Mouse (Mus musculus) forebrain, embryonic 16.5 days (tissue): ENCODE results near the gene Mapk8ip1. TPM values are rescaled to one million over a fixed set of nuclear protein-coding genes. Genes with fewer than 3 reads are reported as not detected.

Experiments used
- ATAC-seq: fragments of 200-750 bp; cut with Nextera tagmentation; 2 replicates; pipeline ENCODE4 v1.8.0; 2017; ENCODE audit warnings: mild to moderate bottlenecking, moderate library complexity
- H3K27ac ChIP-seq: fragments of 300-500 bp; sonication (generic); 2 replicates; pipeline ENCODE4 v1.5.1; 2014; ENCODE audit warnings: low read length, control low read depth
- H3K27me3 ChIP-seq: fragments of 300-500 bp; sonication (generic); replicated peaks from 2 replicates; pipeline ENCODE4 v1.6.1; 2014; ENCODE audit warnings: low read length; ENCODE audit not compliant: control insufficient read depth, insufficient read depth
- H3K36me3 ChIP-seq: fragments of 300-500 bp; sonication (generic); 2 replicates; pipeline ENCODE4 v1.6.1; 2014; ENCODE audit not compliant: control insufficient read depth, insufficient read depth
- H3K4me1 ChIP-seq: fragments of 300-500 bp; sonication (generic); replicated peaks from 2 replicates; pipeline ENCODE4 v1.6.1; 2014; ENCODE audit warnings: low read length; ENCODE audit not compliant: control insufficient read depth, insufficient read depth
- H3K4me2 ChIP-seq: fragments of 300-500 bp; sonication (generic); 2 replicates; pipeline ENCODE4 v1.6.1; 2014; ENCODE audit warnings: mild to moderate bottlenecking, low read length, control low read depth
- H3K4me3 ChIP-seq: fragments of 300-500 bp; sonication (generic); replicated peaks from 2 replicates; pipeline ENCODE4 v1.5.1; 2014; ENCODE audit warnings: mild to moderate bottlenecking, low read length, control low read depth
- H3K9ac ChIP-seq: fragments of 300-500 bp; sonication (generic); replicated peaks from 2 replicates; pipeline ENCODE4 v1.6.1; 2014; ENCODE audit warnings: low read depth, low read length, control low read depth
- H3K9me3 ChIP-seq: fragments of 300-500 bp; sonication (generic); 2 replicates; pipeline ENCODE4 v1.6.1; 2016; ENCODE audit warnings: low read length; ENCODE audit not compliant: control insufficient read depth
- WGBS: fragments of 180-500 bp; shearing (Covaris S2); extraction: QIAGEN DNeasy Blood & Tissue Kit; methylation state at CpG from one replicate; pipeline ENCODE4 v1.1.7; 2014; 5-methylcytosine and 5-hydroxymethylcytosine counted together
- polyA plus RNA-seq: library from polyadenylated mRNA; unstranded; fragments of >200 nt; fragmentation: Nextera tagmentation; extraction: Ambion mirVana; gene quantifications from 2 replicates; pipeline ENCODE4 v1.2.1, GENCODE M21; 2015

Gene Mapk8ip1
- polyA plus RNA-seq, 1 experiment from 2014 or later: 101 TPM

GRCm38 (mm10) chr2:92397436-92397835 lies 3.6 kb downstream of the Mapk8ip1 start:
- no peak for ATAC-seq
- Histone ChIP-seq H3K9me3 (no peaks in the 10 kb centered on the region), H3K36me3 (no peaks in the 10 kb centered on the region), H3K27ac (no peak overlapping the region), H3K27me3 (no peaks in the 10 kb centered on the region), H3K9ac (no peak overlapping the region), H3K4me2 (no peak overlapping the region), H3K4me3 (no peak overlapping the region), H3K4me1 (peaks cover 40% of the 10 kb centered on the region)
- WGBS: 80% methylated on average over 1 of the region's 1 CpGs

GRCm38 (mm10) chr2:92395535-92395934 lies 5.5 kb downstream of the Mapk8ip1 start:
- Histone ChIP-seq H3K9me3 (no peaks in the 10 kb centered on the region), H3K9ac (no peak overlapping the region), H3K36me3 (no peaks in the 10 kb centered on the region), H3K27me3 (no peaks in the 10 kb centered on the region), H3K4me3 (no peak overlapping the region), H3K27ac (no peak overlapping the region), H3K4me2 (no peak overlapping the region), H3K4me1 (peaks cover 48% of the 10 kb centered on the region)
- ATAC-seq: no peak
- 93% methylated on average over 3 of the region's 3 CpGs for WGBS

GRCm38 (mm10) chr2:92392318-92393264 lies 8.5 kb downstream of the Mapk8ip1 start:
- Histone ChIP-seq H3K4me1 (peaks cover 48% of the 10 kb centered on the region), H3K27ac (peak overlapping the region; percentile 58), H3K4me2 (peak overlapping the region; percentile 55), H3K4me3 (peak overlapping the region; percentile 33), H3K36me3 (no peaks in the 10 kb centered on the region), H3K9me3 (no peaks in the 10 kb centered on the region), H3K27me3 (no peaks in the 10 kb centered on the region), H3K9ac (peak overlapping the region; percentile 54)
- ATAC-seq: no peak
- WGBS: 8% methylated on average over 25 of the region's 26 CpGs

DNA sequence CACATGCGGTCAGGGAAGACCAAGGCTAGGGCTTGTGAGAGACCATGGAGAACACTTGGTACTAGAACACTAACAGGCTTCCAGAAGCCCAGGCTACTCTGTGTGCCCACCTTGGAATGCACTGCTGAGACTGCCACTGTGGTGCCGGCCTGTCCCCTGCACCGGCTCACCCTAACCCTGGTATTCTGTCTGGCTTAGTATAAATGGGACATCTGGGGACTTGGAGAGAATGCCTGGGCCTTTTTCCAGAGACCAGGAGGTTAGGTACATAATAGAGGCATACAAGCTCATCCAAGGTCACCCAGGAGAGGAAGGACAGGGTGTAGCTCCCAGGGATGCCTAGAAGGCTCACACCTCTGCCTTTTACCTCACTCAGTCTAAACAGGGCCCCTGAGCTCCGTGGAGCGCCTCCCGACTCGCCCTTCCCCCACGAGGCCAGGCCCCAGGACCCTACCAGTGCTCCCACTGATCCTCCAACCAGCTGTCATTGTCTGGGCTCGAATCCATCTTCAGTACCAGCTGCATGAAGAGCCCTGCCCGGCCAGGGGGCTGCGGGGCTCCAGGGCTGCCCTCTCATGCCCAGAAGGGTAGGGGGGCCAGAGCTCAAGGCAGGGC lies 9.3 kb downstream of the Mapk8ip1 start:
- no peak for ATAC-seq
- Histone ChIP-seq H3K9me3 (no peaks in the 10 kb centered on the region), H3K4me1 (peaks cover 48% of the 10 kb centered on the region), H3K27ac (peak overlapping the region; percentile 58), H3K9ac (peak overlapping the region; percentile 54), H3K4me2 (peak overlapping the region; percentile 55), H3K36me3 (peaks cover 2% of the 10 kb centered on the region), H3K27me3 (no peaks in the 10 kb centered on the region), H3K4me3 (peak overlapping the region; percentile 33)
- WGBS: 15% methylated on average over 11 of the region's 11 CpGs

DNA sequence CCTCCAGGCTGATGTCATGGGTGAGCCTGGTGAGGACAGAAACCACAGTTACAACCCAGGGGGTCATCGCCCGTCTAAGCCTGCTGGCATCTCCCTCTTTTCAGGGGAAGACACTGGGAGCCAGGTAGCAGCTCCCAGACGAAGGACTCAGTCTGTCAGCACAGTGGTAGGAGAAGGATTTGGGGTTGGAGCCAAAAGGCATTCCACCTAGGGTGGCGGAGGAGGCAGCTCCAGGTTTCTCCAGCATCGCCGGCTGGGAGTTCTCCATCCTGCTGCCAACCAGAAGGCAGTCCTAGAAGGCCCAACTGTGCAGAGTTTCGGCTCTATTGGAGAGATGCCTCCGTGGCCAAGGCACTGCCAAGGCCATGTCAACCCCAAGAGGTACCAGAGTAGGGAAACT lies 9.9 kb downstream of the Mapk8ip1 start:
- no peak for ATAC-seq
- 71% methylated on average over 8 of the region's 8 CpGs for WGBS
- Histone ChIP-seq H3K4me1 (peaks cover 48% of the 10 kb centered on the region), H3K36me3 (peaks cover 7% of the 10 kb centered on the region), H3K4me3 (no peak overlapping the region), H3K27ac (0 out of 2 replicates have a peak overlapping the region, but pooled peaks have one; percentile 20), H3K9me3 (no peaks in the 10 kb centered on the region), H3K4me2 (peak overlapping the region; percentile 55; the same call in 1 of the 2 replicates), H3K9ac (no peak overlapping the region), H3K27me3 (no peaks in the 10 kb centered on the region)

GRCm38 (mm10) chr2:92390206-92390930 lies 10.7 kb downstream of the Mapk8ip1 start:
- no peak for ATAC-seq
- no peak overlapping the region for H3K27ac ChIP-seq
- H3K27me3 ChIP-seq: no peaks in the 10 kb centered on the region
- WGBS: 72% methylated on average over 6 of the region's 6 CpGs
- H3K9ac ChIP-seq: no peak overlapping the region
- peaks cover 48% of the 10 kb centered on the region for H3K4me1 ChIP-seq
- H3K9me3 ChIP-seq: no peaks in the 10 kb centered on the region
- H3K36me3 ChIP-seq: peaks cover 13% of the 10 kb centered on the region
- no peak overlapping the region for H3K4me3 ChIP-seq
- H3K4me2 ChIP-seq: no peak overlapping the region; the same call in 1 of the 2 replicates

DNA sequence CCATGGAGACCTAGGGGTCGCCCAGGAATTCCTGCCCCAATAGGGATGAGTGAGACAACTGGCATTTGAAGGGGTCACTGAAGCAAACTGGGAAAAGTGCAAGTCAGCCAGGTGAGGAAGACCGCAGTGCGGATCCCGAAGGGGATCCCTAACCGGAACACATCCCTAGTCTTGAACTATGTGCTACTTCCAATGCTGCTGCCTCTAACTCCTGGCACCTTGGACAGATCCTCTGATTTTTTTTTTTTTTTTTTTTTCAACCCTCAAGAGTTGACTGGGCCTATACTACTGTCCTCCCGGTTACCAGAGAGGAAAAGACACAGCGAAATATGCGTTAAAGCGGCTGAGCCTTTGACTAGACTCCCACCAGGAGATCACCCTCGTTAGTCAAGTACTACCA lies 11.4 kb downstream of the Mapk8ip1 start:
- no peaks in the 10 kb centered on the region for H3K27me3 ChIP-seq
- peak overlapping the region; percentile 90 for H3K9ac ChIP-seq
- peak overlapping the region; percentile 88 for H3K27ac ChIP-seq
- peaks cover 20% of the 10 kb centered on the region for H3K36me3 ChIP-seq
- no peaks in the 10 kb centered on the region for H3K9me3 ChIP-seq
- WGBS: under 1% methylated on average over 10 of the region's 10 CpGs
- H3K4me2 ChIP-seq: peak overlapping the region; percentile 64
- ATAC-seq: no peak
- peak overlapping the region; percentile 89 for H3K4me3 ChIP-seq
- H3K4me1 ChIP-seq: peaks cover 48% of the 10 kb centered on the region

DNA sequence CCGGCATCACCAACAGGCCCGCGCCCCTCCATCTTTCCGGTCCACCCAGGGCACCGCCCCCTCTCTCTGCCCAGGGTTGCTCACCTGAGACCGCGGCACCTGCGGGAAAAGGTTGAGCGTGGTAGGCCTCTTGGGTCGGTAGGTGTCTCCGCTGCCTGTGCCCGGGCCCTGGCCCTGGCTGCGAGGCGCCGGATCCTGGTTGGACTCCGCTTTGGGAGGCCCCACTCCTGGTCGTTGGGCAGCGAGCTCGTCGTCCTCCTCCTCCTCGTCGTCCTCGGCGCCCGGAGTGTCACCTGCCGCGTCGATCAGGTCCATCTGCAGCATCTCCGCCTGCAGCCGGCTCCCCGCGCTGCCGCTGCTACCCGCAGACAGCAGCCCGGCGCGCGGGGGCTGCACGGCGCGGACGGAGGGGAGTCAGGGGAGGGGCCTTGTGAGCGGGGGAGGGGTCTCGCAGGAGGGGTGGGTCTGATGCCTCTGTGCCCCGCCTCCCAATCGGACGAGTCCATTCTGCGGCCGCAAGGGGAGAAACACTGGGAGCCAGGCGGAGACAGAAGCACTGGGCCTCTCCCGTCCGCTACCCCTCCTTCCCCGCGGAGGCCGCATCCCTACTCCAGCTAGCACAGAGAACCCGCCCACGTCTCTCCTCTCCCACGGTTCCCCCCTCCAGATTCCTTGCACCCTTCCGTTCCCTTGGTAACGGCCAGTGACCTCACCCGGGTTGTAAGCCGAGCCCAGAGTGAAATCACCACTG lies 12.0 kb downstream of the Mapk8ip1 start:
- Histone ChIP-seq H3K4me2 (peak overlapping the region; percentile 64), H3K9ac (peak overlapping the region; percentile 90), H3K27me3 (no peaks in the 10 kb centered on the region), H3K4me1 (peaks cover 48% of the 10 kb centered on the region), H3K36me3 (peaks cover 21% of the 10 kb centered on the region), H3K9me3 (no peaks in the 10 kb centered on the region), H3K4me3 (peak overlapping the region; percentile 89), H3K27ac (peak overlapping the region; percentile 88)
- peak; percentile 91 for ATAC-seq
- under 1% methylated on average over 62 of the region's 62 CpGs for WGBS
